Mouse (Mus musculus): ENCODE results near the gene Csnk1d. TPM values are rescaled to one million over a fixed set of nuclear protein-coding genes. Genes with fewer than 3 reads are reported as not detected.

Gene Csnk1d
- polyA plus RNA-seq, 1 experiment from 2014 or later = 133 TPM

GRCm38 (mm10) chr11:120948328-120948727 is 42.8 kb downstream of the Csnk1d start, which contains the start of gene Slc16a3:
TSS of gene Slc16a3 (plus strand) at chr11:120948480.
- peaks cover 11% of the 10 kb centered on the region for H3K36me3 ChIP-seq (replicated peaks)
- H3K4me3 ChIP-seq = peak within 1 kb of the TSS; percentile 79
- no peaks in the 10 kb centered on the region for H3K9me3 ChIP-seq
- DNase-seq (ENCODE audit: low spot score) = no peak
- WGBS = 41% methylated on average over 12 of the region's 12 CpGs
- peak within 1 kb of the TSS; percentile 91 for H3K27ac ChIP-seq (replicated peaks)
- peaks cover 51% of the 10 kb centered on the region for H3K4me1 ChIP-seq
- H3K27me3 ChIP-seq (replicated peaks; ENCODE audit: low read depth, poor library complexity, severe bottlenecking) = peaks cover 19% of the 10 kb centered on the region; the same call in 1 of the 2 replicates

- H3K27me3 ChIP-seq (replicated peaks; ENCODE audit: low read depth, poor library complexity, severe bottlenecking) = peaks cover 19% of the 10 kb centered on the region; the same call in 1 of the 2 replicates
- no peak for DNase-seq (ENCODE audit: low spot score)
These were observed 45.2 kb downstream of the Csnk1d start for GRCm38 (mm10) chr11:120945926-120946325.

DNA sequence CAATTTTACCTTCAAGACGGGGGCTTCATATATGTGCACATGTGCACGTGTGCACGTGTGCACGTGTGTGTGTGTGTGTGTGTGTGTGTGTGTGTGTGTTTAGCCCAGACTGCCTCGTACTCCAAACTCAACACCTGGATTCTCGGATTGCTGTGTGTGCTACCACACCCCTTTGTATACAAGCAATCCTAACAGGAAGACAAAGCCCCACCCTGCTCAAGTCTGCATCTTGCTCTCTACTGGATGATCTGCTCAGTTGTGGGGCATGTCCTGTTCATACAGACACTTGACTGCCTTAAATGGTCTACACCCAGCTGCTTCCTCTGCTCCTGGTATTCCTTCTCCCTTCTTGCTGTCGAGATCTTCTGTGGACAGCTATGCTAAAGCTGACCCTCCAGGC is 45.9 kb downstream of the Csnk1d start:
- 84% methylated on average over 7 of the region's 7 CpGs for WGBS
- Histone ChIP-seq H3K27me3 (replicated peaks; ENCODE audit: low read depth, poor library complexity, severe bottlenecking) (peaks cover 19% of the 10 kb centered on the region; the same call in 1 of the 2 replicates), H3K27ac (replicated peaks) (no peak overlapping the region), H3K4me3 (no peak overlapping the region), H3K4me1 (peaks cover 27% of the 10 kb centered on the region), H3K9me3 (no peaks in the 10 kb centered on the region), H3K36me3 (replicated peaks) (no peaks in the 10 kb centered on the region)
- DNase-seq (ENCODE audit: low spot score) = no peak

More at GRCm38 (mm10) chr11:120945926-120946325, 45.2 kb downstream of the Csnk1d start:
- Histone ChIP-seq H3K27ac (replicated peaks) (no peak overlapping the region), H3K4me3 (no peak overlapping the region), H3K4me1 (peaks cover 33% of the 10 kb centered on the region), H3K36me3 (replicated peaks) (no peaks in the 10 kb centered on the region), H3K9me3 (no peaks in the 10 kb centered on the region)
- 90% methylated on average over 5 of the region's 5 CpGs for WGBS

GRCm38 (mm10) chr11:120940959-120941358 is 50.2 kb downstream of the Csnk1d start:
- H3K27ac ChIP-seq (replicated peaks) = no peak overlapping the region
- peaks cover 9% of the 10 kb centered on the region; the same call in 1 of the 2 replicates for H3K4me1 ChIP-seq
- no peaks in the 10 kb centered on the region for H3K9me3 ChIP-seq
- no peak overlapping the region for H3K4me3 ChIP-seq
- DNase-seq (ENCODE audit: low spot score) = no peak
- 89% methylated on average over 6 of the region's 6 CpGs for WGBS
- H3K36me3 ChIP-seq (replicated peaks) = no peaks in the 10 kb centered on the region
- H3K27me3 ChIP-seq (replicated peaks; ENCODE audit: low read depth, poor library complexity, severe bottlenecking) = no peaks in the 10 kb centered on the region

GRCm38 (mm10) chr11:120939712-120940341 is 51.3 kb downstream of the Csnk1d start:
- DNase-seq (ENCODE audit: low spot score) = no peak
- Histone ChIP-seq H3K27ac (replicated peaks) (no peak overlapping the region), H3K4me3 (no peak overlapping the region), H3K27me3 (replicated peaks; ENCODE audit: low read depth, poor library complexity, severe bottlenecking) (no peaks in the 10 kb centered on the region), H3K4me1 (peaks cover 9% of the 10 kb centered on the region; the same call in 1 of the 2 replicates), H3K36me3 (replicated peaks) (no peaks in the 10 kb centered on the region), H3K9me3 (no peaks in the 10 kb centered on the region)
- 58% methylated on average over 6 of the region's 6 CpGs for WGBS

DNA sequence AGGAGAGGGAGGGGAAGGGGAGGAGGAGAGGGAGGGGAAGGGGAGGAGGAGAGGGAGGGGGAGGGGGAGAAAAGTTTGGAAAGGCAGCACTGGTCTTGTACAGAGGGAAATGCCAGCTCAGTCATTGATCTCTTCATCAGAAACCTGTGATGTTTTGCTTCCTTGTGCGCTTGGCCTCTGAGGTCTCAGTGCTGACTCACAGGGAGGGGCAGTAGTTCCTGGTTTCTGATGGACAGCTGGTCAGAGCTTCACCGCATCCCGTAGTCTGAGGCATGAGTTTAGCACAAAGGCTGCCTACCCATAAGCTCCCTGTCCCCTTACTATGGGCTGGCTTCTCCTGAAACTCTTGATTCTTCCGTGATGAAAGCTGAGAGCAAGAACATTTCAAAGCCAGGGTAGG is 52.3 kb downstream of the Csnk1d start:
- 53% methylated on average over 4 of the region's 4 CpGs for WGBS
- Histone ChIP-seq H3K36me3 (replicated peaks) (no peaks in the 10 kb centered on the region), H3K9me3 (no peaks in the 10 kb centered on the region), H3K27me3 (replicated peaks; ENCODE audit: low read depth, poor library complexity, severe bottlenecking) (no peaks in the 10 kb centered on the region), H3K27ac (replicated peaks) (no peak overlapping the region), H3K4me3 (no peak overlapping the region), H3K4me1 (peaks cover 9% of the 10 kb centered on the region; the same call in 1 of the 2 replicates)
- no peak for DNase-seq (ENCODE audit: low spot score)

- Histone ChIP-seq H3K9me3 (no peaks in the 10 kb centered on the region), H3K36me3 (replicated peaks) (no peaks in the 10 kb centered on the region), H3K4me1 (peaks cover 13% of the 10 kb centered on the region), H3K4me3 (no peak overlapping the region), H3K27ac (replicated peaks) (no peak overlapping the region), H3K27me3 (replicated peaks; ENCODE audit: low read depth, poor library complexity, severe bottlenecking) (no peaks in the 10 kb centered on the region)
- 93% methylated on average over 1 of the region's 1 CpGs for WGBS
- no peak for DNase-seq (ENCODE audit: low spot score)
These were observed 53.2 kb downstream of the Csnk1d start for GRCm38 (mm10) chr11:120937976-120938375.

GRCm38 (mm10) chr11:120932564-120933398 is 58.3 kb downstream of the Csnk1d start, which contains the start of gene Ccdc57:
TSS of gene Ccdc57 (minus strand) at chr11:120932872.
- Histone ChIP-seq H3K4me1 (peaks cover 14% of the 10 kb centered on the region), H3K27ac (replicated peaks) (peak within 1 kb of the TSS; percentile 91), H3K9me3 (no peaks in the 10 kb centered on the region), H3K36me3 (replicated peaks) (peaks cover 10% of the 10 kb centered on the region), H3K4me3 (peak within 1 kb of the TSS; percentile 79), H3K27me3 (replicated peaks; ENCODE audit: low read depth, poor library complexity, severe bottlenecking) (no peaks in the 10 kb centered on the region)
- 9% methylated on average over 44 of the region's 44 CpGs for WGBS
- peak; percentile 91 for DNase-seq (ENCODE audit: low spot score)

- H3K4me3 ChIP-seq = no peak overlapping the region; the same call in 1 of the 2 replicates
- peaks cover 14% of the 10 kb centered on the region for H3K4me1 ChIP-seq
- no peaks in the 10 kb centered on the region for H3K9me3 ChIP-seq
- H3K27ac ChIP-seq (replicated peaks) = no peak overlapping the region
- no peak for DNase-seq (ENCODE audit: low spot score)
- no peaks in the 10 kb centered on the region for H3K27me3 ChIP-seq (replicated peaks; ENCODE audit: low read depth, poor library complexity, severe bottlenecking)
- 92% methylated on average over 4 of the region's 4 CpGs for WGBS
- H3K36me3 ChIP-seq (replicated peaks) = peaks cover 13% of the 10 kb centered on the region
These were observed 59.7 kb downstream of the Csnk1d start for GRCm38 (mm10) chr11:120931479-120931878.

GRCm38 (mm10) chr11:120928468-120928867 is 62.7 kb downstream of the Csnk1d start:
- no peak for DNase-seq (ENCODE audit: low spot score)
- H3K4me3 ChIP-seq = no peak overlapping the region
- 92% methylated on average over 4 of the region's 4 CpGs for WGBS
- H3K4me1 ChIP-seq = peaks cover 14% of the 10 kb centered on the region
- H3K9me3 ChIP-seq = no peaks in the 10 kb centered on the region
- peaks cover 43% of the 10 kb centered on the region for H3K36me3 ChIP-seq (replicated peaks)
- no peaks in the 10 kb centered on the region for H3K27me3 ChIP-seq (replicated peaks; ENCODE audit: low read depth, poor library complexity, severe bottlenecking)
- no peak overlapping the region for H3K27ac ChIP-seq (replicated peaks)

DNA sequence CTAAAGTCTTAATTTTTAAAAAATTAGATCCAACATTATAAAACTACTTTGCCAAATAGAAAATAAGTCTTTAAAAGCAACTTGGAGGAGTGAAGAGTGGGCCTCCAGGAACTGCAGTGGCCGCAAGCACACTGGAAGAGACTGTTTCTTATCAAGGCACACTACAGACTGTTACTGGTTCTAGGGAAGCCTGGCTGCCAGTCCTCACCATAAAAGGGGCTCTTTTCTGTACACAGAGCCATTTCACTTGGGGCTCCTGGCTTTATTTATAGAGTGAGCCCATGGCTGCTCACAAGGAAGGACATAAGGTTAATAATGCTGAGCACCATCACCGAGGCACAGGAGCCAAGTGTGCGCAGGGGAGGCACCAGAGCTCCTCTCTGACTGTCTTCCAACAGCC is 68.6 kb downstream of the Csnk1d start:
- Histone ChIP-seq H3K27ac (replicated peaks) (no peak overlapping the region), H3K4me1 (no peaks in the 10 kb centered on the region), H3K27me3 (replicated peaks; ENCODE audit: low read depth, poor library complexity, severe bottlenecking) (no peaks in the 10 kb centered on the region), H3K4me3 (no peak overlapping the region), H3K9me3 (no peaks in the 10 kb centered on the region), H3K36me3 (replicated peaks) (peaks cover 90% of the 10 kb centered on the region)
- WGBS = 93% methylated on average over 3 of the region's 3 CpGs
- DNase-seq (ENCODE audit: low spot score) = no peak

- Histone ChIP-seq H3K4me3 (no peak overlapping the region), H3K27me3 (replicated peaks; ENCODE audit: low read depth, poor library complexity, severe bottlenecking) (no peaks in the 10 kb centered on the region), H3K9me3 (no peaks in the 10 kb centered on the region), H3K36me3 (replicated peaks) (peaks cover 90% of the 10 kb centered on the region), H3K4me1 (no peaks in the 10 kb centered on the region), H3K27ac (replicated peaks) (no peak overlapping the region)
- WGBS = 96% methylated on average over 5 of the region's 5 CpGs
- DNase-seq (ENCODE audit: low spot score) = no peak
These were observed 73.4 kb downstream of the Csnk1d start for GRCm38 (mm10) chr11:120917756-120918155.

All from embryonic facial prominence, embryonic 10.5 days (tissue).